Mouse (Mus musculus) ES-E14 (cell line): ENCODE measurements around the gene Klc2.

ENCODE experiments used
- HCFC1 ChIP-seq: IDR thresholded peaks from 2 replicates; pipeline ENCODE4 v1.6.1; 2012; ENCODE audit warnings: low read length, inconsistent platforms, borderline replicate concordance; ENCODE audit not compliant: insufficient read depth
- MAFK ChIP-seq: IDR thresholded peaks from 2 replicates; pipeline ENCODE4 v1.6.1; 2014; ENCODE audit warnings: mild to moderate bottlenecking, low read depth, low read length, inconsistent platforms; ENCODE audit not compliant: insufficient read depth
- ZNF384 ChIP-seq: IDR thresholded peaks from 2 replicates; pipeline ENCODE4 v1.6.1; 2012; ENCODE audit warnings: low read depth, low read length, inconsistent platforms

DNA sequence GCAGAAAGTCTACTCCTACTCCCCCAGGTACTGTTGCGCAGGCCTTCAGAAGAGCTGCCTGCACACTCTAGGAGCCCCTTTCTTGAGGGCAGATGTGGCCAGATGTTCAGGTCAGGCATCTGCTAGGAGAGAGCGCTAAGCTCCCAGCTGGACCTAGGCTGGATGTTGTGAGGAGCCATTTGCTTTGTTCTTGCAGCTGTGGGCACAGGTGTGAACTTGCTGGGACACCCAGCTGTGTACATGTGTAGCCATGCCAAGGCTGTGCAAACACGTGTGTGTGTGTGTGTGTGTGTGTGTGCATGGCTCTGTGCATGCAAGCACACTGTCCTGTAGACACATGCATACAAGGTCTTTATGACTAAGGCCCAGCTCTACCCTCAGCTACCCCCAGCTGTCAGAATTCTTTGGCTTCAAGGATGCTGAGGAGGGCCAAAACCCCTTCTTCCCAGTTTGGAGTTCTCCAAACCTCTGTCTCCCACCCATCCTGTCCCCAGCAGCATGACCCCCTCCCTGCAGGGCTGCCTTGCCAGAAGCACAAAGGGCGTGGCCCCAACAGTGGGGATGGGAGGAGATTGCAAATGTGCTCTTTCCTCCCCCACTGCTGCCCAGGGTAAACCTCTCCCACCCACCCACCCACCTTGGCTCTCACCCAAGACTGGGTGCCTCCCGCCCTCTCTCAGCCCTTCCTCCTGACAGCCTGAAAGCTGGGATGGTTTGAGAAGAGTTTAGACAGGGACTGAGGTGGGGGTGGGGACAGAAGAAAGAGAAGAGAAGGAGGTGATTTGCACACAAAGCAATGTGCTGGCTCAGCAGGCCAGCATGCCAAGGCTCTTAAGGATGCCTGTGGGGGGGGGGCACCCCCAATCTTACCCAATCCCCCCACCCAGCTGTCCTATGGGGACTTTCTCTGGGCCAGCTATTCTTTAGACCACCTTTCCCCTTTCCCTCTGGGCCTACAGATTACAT is 57.7 kb downstream of the Klc2 start:
- TF ChIP-seq HCFC1: no peak
- no peak for TF ChIP-seq ZNF384
- peak; percentile 56; the same call in 1 of the 2 replicates for TF ChIP-seq MAFK
